Mouse (Mus musculus) frontal cortex, postnatal 36 days (tissue): ENCODE results near the gene Gm6509.
"Not testable (repeated sequence)": the region's sequence is repeated elsewhere in the genome, so short reads cannot be mapped to it uniquely, and the experiment has no call there.

Experiments used
- DNase-seq, 2 experiments: peaks; one replicate each; pipeline ENCODE4 v3.0.0; 2022; ENCODE audit warnings: low spot score in 2 of 2

Gm6509 gene

DNA sequence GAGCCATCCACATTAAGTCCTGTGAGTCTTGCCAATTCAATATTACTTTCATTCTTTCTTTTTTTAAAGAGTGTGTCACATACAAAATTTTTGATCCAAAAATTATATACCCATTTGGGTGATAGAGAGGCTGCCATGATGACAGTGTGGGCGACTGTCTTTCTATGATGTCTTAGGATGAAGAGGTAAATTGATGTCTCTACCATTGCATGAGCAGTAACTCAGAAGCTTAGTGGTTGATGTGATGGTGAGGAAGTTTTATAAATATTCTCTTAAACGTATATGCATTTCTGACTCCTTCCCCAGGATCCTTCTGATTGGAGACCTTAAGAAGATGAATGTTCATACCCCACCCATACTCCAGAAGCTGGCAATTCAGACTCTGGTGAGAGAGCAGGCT, at the start of gene Gm6509:
Gene Gm6509 (plus strand): TSS at position 301 of the 400 bp plus-strand sequence.
- DNase-seq, result not testable (repeated sequence)

DNA sequence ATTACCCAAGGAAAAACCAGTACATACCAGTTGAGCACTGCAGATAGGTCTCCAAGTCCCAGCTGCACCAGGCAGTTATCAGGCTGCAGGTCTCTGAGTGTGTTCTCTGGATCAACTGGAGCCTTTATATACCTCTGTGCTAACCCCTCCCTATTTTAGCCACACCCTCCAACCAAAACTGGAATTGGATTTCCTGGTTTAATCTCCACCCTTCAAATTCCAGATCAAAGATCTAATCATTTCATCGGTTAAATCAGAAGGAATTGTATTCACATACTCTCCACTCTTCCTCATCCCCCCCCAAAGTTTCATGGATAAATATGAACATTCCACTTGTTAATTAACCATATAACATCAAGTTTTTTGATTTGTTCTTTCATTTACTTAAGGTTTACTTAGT, 7.5 kb upstream of the Gm6509 start, which contains the start of gene Gm3147:
Gene Gm3147 (minus strand): TSS at position 101 of the 400 bp plus-strand sequence.
- DNase-seq, result not testable (repeated sequence)

- not testable (repeated sequence) for DNase-seq
Measured at GRCm38 (mm10) chr5:94648082-94648481, 24.3 kb downstream of the Gm6509 start, which contains the start of gene Gm6205. Gm6205 (plus strand) TSS chr5:94648382.
